Mouse (Mus musculus) induced T-regulatory cell, adult 2 months (primary cell): ENCODE results near the gene Lonp1.
"Not testable (repeated sequence)": the region's sequence is repeated elsewhere in the genome, so short reads cannot be mapped to it uniquely, and the experiment has no call there.

Experiments
- DNase-seq: peaks from one replicate; pipeline ENCODE4 v3.0.0-alpha.2; 2012; ENCODE audit warnings: low read depth

Lonp1 gene

DNA sequence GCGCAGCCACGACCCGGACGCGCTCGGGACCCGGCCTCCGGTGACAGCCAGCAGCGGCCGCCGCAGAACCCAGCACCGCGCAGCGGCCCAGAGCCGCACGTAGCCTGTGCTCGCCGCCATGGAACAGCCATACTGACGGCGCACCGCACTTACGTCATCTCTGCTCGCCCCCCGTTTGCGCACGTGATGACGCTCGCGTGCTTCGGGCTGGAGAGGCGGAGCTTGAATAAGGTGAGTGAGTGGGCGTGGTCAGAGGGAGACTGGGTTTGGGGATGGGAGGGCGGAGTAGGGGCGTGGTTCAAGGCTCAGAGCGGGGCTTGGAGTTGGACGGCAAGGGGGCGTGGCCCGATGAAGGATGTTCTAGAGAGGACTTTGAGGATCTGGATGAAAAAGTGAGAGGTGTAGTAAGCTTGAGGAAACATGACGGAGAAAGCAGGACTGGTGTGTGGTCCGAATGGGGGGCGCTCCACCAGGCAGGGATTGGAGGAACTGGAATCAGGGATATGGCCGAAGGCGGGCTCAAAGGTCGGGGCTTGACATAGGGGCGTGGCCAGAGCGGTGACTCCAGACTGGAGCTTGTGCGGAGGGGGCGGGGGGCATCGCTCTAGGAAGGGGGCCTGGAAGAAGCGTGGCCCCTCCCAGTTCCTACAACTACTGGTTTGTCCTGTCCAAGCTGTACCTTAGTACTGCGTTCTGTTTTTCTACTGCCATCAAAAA is at the start of gene Lonp1:
Gene Lonp1 (minus strand): TSS at position 134 of the 717 bp plus-strand sequence.
- DNase-seq: peak; percentile 100

DNA sequence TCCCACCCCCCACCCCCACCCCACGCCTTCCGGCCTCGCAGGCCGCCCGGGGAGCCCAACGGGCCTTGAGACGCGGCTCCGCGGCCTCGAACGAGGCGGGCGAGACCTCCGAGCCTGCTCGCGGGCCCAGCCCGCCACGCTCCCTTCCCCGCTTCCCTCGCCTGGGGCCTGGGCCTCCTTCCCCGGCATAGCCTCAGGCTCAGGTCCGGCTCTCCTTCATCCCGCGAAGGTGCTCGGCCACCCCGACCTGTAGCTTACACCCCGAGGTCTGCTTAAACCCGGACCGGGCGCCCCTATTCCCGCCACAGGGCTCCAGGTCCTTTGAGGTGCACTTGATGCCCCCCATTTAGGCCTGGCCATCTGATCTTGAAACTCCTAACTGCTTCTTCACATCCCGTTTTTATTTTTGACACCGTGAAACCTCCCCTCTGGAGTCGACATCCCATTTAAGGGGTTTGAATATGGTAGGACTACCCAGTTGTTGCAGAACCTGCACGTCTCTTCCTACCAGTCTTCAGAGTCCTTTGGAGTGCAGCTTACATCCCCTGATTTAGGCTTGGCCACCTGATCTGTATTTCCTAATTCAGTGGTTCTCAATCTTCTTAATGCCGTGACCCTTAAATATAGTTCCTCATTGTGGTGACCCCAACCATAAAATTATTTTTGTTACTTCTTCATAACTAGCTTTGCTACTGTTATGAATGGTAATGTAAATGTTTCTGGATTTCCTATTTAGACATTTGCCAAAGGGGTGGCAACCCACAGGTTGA is 47.1 kb upstream of the Lonp1 start:
- DNase-seq: no peak

DNA sequence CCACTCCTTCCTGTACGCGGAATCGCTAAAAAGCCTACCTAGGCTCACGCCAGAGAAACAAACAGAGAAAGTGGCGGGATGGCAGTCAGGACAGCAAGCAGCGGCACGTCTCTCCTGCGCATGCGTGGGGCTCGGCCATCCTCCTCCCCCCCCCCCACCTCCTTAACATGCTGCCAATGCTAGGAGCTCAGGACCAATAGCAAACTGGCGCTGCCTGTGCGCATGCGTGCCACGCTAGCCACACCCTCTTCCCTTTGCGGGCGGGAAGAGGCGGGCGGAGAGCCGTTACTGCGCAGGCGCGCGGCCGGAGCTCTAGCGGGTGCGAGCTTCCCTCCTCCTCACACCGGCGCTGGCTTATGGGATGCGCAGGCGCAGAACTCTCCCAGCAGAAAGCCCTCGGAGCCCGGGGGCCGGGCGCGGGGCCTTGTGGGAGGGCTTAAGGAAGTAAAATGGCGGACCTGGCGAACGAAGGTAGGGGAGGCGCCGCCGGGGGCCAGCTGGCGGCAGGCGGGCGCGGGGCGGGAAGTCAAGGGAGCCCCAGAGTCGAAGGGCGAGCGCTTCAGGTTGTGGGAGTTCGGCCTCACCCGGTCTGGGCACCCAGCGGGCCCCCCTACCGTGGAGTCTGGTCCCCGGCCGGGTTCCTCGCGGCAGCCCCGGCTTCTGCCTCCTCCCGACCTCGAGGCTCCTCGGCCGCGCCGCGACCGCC is 46.4 kb upstream of the Lonp1 start, which contains the start of gene Ranbp3:
Gene Ranbp3 (plus strand): TSS at position 354 of the 706 bp plus-strand sequence.
- peak; percentile 100 for DNase-seq

GRCm38 (mm10) chr17:56669766-56670165 is 43.1 kb upstream of the Lonp1 start:
- no peak for DNase-seq

DNA sequence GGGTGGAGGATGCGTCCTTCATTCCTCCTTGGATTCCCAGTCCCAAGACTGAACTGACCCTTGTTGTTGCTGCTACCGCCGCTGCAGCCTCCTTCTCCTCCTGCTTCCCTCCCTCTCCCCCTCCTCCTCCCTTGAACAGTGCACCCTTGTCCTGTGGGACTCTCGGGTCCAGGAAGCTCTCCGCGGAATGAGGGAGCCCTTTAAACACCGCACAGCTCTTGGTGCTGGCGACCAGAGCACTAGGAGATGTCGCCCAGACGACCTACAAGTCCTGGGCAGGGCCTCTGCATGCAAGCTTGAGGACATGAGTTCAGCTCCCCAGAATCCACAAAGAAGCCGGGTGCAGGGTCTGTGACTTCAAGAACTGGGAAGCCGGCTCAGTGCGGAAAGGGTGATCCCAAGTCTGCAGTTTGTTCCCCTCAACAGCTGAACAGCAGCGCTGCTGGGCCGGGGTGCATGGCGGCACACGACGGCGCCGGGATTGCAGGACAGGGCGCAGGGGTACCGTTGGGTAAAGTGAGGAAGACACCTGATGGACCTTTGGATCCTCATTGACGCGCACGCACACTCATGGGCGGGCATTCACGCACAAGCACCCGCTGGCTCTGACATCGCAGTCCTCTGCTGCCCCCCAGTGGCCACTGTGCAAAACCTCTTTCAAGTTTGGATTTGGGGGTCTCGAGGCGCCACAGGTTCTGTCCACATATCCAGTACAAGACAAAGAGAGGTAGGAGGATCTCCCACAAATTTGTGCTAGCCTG is 41.9 kb upstream of the Lonp1 start:
- DNase-seq: peak; percentile 92

- DNase-seq: peak; percentile 14
These were observed 40.9 kb upstream of the Lonp1 start for GRCm38 (mm10) chr17:56667591-56667990.

DNA sequence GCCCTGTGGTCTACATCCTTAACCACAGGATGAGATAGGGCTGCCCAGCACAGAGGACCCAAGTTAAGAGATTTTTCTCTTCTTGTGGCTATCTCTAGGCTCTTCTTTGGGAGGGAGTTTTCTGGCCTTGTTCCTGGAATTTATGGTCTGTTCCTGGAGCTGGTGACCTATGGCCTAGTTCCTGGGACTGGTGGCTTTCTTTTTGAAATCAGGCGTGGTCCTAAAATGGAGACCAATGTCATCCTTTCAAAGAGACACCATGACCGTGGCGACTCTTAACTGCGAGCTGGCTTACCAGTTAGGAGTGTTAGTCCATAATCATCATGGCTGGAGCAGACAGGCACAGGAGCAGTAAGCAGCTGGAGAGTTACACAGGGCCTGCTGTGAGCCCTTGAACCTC is 39.7 kb upstream of the Lonp1 start:
- no peak for DNase-seq

GRCm38 (mm10) chr17:56664333-56664732 is 37.6 kb upstream of the Lonp1 start:
- DNase-seq: no peak

GRCm38 (mm10) chr17:56663659-56664058 is 37.0 kb upstream of the Lonp1 start:
- DNase-seq: no peak

GRCm38 (mm10) chr17:56656171-56656570 is 29.5 kb upstream of the Lonp1 start:
- DNase-seq: no peak

DNA sequence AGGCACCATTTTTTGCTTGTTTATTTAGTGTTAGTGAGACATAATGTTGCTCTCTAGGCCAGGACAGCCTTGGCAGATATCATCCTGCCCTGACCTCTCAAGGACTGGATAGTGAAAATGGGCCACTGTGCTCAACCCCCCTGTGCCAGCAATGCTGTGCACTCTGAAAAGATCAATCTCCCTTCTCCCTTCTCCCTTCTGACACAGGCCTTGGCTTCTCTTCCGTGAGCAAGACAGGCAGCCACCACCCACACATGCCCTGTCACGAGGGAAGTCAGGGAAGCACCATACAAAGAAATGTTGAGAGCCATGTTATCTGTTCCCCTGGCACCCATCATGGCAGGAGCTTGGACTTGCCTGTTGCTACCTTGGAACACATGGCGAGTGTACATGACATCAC is 28.6 kb upstream of the Lonp1 start:
- DNase-seq: no peak

DNA sequence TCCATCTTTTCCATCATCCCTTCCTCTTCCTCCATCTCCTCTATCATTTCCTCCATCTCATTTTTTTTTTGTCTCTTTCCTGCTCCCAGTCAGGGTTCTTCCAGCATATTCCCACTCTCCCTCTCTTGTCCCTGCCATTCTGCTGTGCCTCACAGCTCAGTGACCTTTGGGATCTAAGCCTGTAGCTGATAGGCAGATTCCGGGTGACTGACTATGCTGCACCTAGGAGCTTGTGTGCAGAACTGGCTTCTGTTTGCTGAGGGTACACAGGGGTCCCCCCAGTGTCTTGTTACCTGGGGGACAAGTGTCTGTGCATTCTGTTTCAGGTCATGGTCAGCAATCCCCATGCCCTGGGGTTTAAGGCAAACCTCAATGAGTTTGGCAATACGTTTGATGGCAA is 28.1 kb upstream of the Lonp1 start:
- DNase-seq: no peak

DNA sequence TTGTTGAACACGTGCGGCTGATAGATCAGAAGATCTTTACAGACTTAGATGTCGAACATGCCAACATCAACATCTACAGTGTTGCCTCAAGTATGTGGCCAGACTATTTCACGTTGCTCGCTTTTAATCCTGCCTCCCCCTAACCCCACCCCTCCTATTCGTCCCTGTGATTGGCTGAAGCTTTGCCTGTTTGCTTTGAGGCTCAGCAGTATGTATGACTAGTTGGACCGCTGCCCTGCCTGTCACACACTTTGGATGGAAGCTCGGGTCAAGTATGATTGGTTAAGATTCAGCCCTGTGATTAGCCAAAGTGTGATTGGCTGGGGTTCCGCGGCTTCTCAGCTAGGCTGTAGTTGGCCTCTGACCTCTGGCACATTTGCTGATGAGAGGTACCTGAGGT is 25.1 kb upstream of the Lonp1 start:
- DNase-seq: no peak

DNA sequence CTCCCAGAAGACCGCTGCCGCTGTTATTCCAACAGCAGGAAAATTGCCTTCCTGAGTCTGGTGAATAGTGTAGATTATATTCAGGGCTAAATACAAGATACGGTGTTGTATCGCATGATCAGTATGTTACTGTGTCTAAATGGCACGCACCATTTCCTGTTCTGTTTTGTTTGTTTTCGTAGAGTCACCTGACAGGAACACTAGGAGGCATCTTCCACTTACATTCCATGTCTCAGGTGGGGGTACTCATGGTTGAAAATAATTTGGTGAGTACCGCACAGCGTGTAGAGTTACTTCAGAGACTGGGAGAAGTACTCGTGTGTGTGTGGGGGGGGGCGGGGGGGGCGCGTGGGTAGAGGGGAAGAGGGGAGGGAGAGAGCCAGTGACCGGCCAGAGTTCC is 20.9 kb upstream of the Lonp1 start:
- DNase-seq: no peak

DNA sequence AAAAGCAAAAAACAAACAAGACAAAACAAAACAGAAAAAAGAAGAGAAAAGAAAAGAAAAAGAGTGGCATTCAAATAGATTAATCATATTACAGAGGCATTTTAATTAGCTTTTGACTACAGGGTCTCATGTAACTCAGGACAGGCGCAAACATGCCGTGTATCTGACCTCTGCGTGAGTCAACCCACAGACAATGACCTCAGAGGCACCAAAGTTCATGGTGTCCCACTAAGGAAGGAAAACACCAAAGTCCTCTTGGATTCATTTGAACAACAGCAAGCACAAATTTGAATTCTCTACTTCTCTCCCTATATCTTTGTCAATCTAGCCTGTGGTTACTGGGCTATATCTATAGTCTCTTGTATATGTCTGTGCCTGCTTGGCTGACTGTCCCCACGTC is 16.6 kb upstream of the Lonp1 start:
- DNase-seq: no peak

- DNase-seq: no peak
These were observed 7.3 kb upstream of the Lonp1 start for GRCm38 (mm10) chr17:56634023-56634422.

- no peak for DNase-seq
These were observed 5.1 kb upstream of the Lonp1 start for GRCm38 (mm10) chr17:56631807-56632206.

GRCm38 (mm10) chr17:56629800-56630781 is 3.4 kb upstream of the Lonp1 start:
- DNase-seq: not testable (repeated sequence)

GRCm38 (mm10) chr17:56627530-56628277 is 1.0 kb upstream of the Lonp1 start, which contains the start of gene Catsperd:
Catsperd (plus strand) TSS chr17:56628143.
- DNase-seq: peak; percentile 46

GRCm38 (mm10) chr17:56626260-56626659 is 427 bp downstream of the Lonp1 start:
- no peak for DNase-seq
